Mouse (Mus musculus): ENCODE data around the gene Serpina3m. TPM values are rescaled to one million over a fixed set of nuclear protein-coding genes. Genes with fewer than 3 reads are reported as not detected.

Serpina3m gene
- polyA plus RNA-seq, 1 experiment, result 0.76 TPM

Other genes with a start within 250 kb of the Serpina3m start
- gene Serpina5, start 237.4 kb upstream of the Serpina3m start, polyA plus RNA-seq (2012; rRNA removed), result not detected in 2 replicates
- gene Serpina3a, start 225.8 kb upstream of the Serpina3m start, polyA plus RNA-seq (2012; rRNA removed), result not detected in 2 replicates
- 0.84 and 1.7 TPM in 2 replicates for gene Serpina3b, start 210.5 kb upstream of the Serpina3m start, polyA plus RNA-seq (2012; rRNA removed)
- gene Serpina3c, start 184.6 kb upstream of the Serpina3m start, polyA plus RNA-seq (2012; rRNA removed), result 4.5 and 5.4 TPM in 2 replicates
- 0.43 and 1.2 TPM in 2 replicates for gene Serpina3f, start 123.9 kb upstream of the Serpina3m start, polyA plus RNA-seq (2012; rRNA removed)
- gene Serpina3g, start 102.2 kb upstream of the Serpina3m start, polyA plus RNA-seq (2012; rRNA removed), result 12.6 and 18.0 TPM in 2 replicates
- gene Serpina3i, start 75.4 kb upstream of the Serpina3m start, polyA plus RNA-seq (2012; rRNA removed), result 0.36 and 0.38 TPM in 2 replicates
- gene Serpina3j, start 23.9 kb upstream of the Serpina3m start, polyA plus RNA-seq (2012; rRNA removed), result 0.10 and 0.13 TPM in 2 replicates
- 0.22 and 0.25 TPM in 2 replicates for gene Serpina3k, start within 50 bp of the Serpina3m start, polyA plus RNA-seq (2012; rRNA removed)
- 95.8 and 133 TPM in 2 replicates for gene Serpina3n, start 68.2 kb downstream of the Serpina3m start, polyA plus RNA-seq (2012; rRNA removed)
- 0.04 TPM in 1 of 2 replicates, not detected in the other for gene Gsc, start 134.8 kb downstream of the Serpina3m start, polyA plus RNA-seq (2012; rRNA removed)